Mouse (Mus musculus) kidney, postnatal 0 days (tissue): ENCODE data around the gene Syne1. TPM values are rescaled to one million over a fixed set of nuclear protein-coding genes. Genes with fewer than 3 reads are reported as not detected.
A peak's percentile ranks its signal among the peaks of the same experiment; 100 is the strongest.

Experiments
- ATAC-seq: fragments of 200-750 bp; cut with Nextera tagmentation; replicated peaks from 2 replicates; pipeline ENCODE4 v1.8.0; 2017; ENCODE audit warnings: low read depth, moderate number of reproducible peaks, moderate TSS enrichment, moderate library complexity; ENCODE audit not compliant: low FRiP score
- DNase-seq: peaks from one replicate; pipeline ENCODE4 v3.0.0-alpha.2; 2016; ENCODE audit warnings: low spot score
- H3K27ac ChIP-seq: fragments of 300-500 bp; sonication (generic); 2 replicates; pipeline ENCODE4 v1.5.1; 2014; ENCODE audit warnings: mild to moderate bottlenecking
- H3K27me3 ChIP-seq: fragments of 300-500 bp; sonication (generic); 2 replicates; pipeline ENCODE4 v1.6.1; 2014; ENCODE audit warnings: low read length, mixed read lengths; ENCODE audit not compliant: insufficient read depth
- H3K36me3 ChIP-seq: fragments of 300-500 bp; sonication (generic); 2 replicates; pipeline ENCODE4 v1.6.1; 2014; ENCODE audit warnings: low read length, mixed read lengths; ENCODE audit not compliant: insufficient read depth
- H3K4me1 ChIP-seq: fragments of 300-500 bp; sonication (generic); replicated peaks from 2 replicates; pipeline ENCODE4 v1.6.1; 2014; ENCODE audit warnings: antibody characterized with exemption, low read length, mixed read lengths; ENCODE audit not compliant: insufficient read depth
- H3K4me2 ChIP-seq: fragments of 300-500 bp; sonication (generic); 2 replicates; pipeline ENCODE4 v1.6.1; 2014; ENCODE audit warnings: mild to moderate bottlenecking, low read length, moderate library complexity, mixed read lengths
- H3K4me3 ChIP-seq: fragments of 300-500 bp; sonication (generic); replicated peaks from 2 replicates; pipeline ENCODE4 v1.5.1; 2014; ENCODE audit warnings: low read depth, low read length
- H3K9ac ChIP-seq: fragments of 300-500 bp; sonication (generic); 2 replicates; pipeline ENCODE4 v1.6.1; 2014; ENCODE audit warnings: low read depth, low read length
- H3K9me3 ChIP-seq: fragments of 300-500 bp; sonication (generic); replicated peaks from 2 replicates; pipeline ENCODE4 v1.6.1; 2016; ENCODE audit warnings: low read length, inconsistent platforms, mixed read lengths
- CTCF ChIP-seq: IDR thresholded peaks from 2 replicates; pipeline ENCODE4 v1.5.1; 2016; ENCODE audit warnings: antibody characterized with exemption, low read depth, mild to moderate bottlenecking, moderate library complexity
- WGBS: fragments of 180-500 bp; shearing (Covaris S2); extraction: QIAGEN DNeasy Blood & Tissue Kit; methylation state at CpG from one replicate; pipeline ENCODE4 v1.1.7; 2014; 5-methylcytosine and 5-hydroxymethylcytosine counted together
- polyA plus RNA-seq: library from polyadenylated mRNA; unstranded; fragments of >200 nt; fragmentation: Nextera tagmentation; extraction: Ambion mirVana; gene quantifications from 2 replicates; pipeline ENCODE4 v1.2.1, GENCODE M21; 2015

Gene Syne1
- polyA plus RNA-seq, 1 experiment from 2014 or later, result 5.2 TPM

DNA sequence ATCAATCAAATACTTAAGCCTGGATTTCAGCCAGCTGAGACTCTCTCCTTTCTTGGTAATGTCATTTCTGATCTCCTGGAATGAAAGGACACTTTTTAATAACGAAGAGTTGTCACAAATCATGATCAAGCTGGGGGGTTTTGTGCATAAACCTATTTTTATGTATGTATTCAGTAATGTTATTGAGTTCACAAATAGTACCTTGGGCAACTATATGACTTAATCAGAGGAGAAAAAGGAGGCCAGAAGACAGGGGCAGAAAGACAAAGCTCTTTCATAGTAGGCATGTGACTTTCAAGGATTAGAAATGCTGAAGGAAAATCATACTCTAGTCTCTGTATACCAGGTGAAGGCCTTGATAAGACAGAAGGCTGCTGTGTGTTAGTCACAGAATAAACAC lies 204.4 kb downstream of the Syne1 start:
- H3K4me3 ChIP-seq, result no peak overlapping the region
- H3K27me3 ChIP-seq, result no peaks in the 10 kb centered on the region
- TF ChIP-seq CTCF, result no peak
- no peaks in the 10 kb centered on the region for H3K36me3 ChIP-seq
- no peak overlapping the region for H3K4me2 ChIP-seq
- no peak overlapping the region for H3K27ac ChIP-seq
- no peaks in the 10 kb centered on the region for H3K4me1 ChIP-seq
- DNase-seq (no peak), ATAC-seq (no peak)
- H3K9me3 ChIP-seq, result no peaks in the 10 kb centered on the region
- WGBS, result 56% methylated on average over 1 of the region's 1 CpGs
- no peak overlapping the region for H3K9ac ChIP-seq

DNA sequence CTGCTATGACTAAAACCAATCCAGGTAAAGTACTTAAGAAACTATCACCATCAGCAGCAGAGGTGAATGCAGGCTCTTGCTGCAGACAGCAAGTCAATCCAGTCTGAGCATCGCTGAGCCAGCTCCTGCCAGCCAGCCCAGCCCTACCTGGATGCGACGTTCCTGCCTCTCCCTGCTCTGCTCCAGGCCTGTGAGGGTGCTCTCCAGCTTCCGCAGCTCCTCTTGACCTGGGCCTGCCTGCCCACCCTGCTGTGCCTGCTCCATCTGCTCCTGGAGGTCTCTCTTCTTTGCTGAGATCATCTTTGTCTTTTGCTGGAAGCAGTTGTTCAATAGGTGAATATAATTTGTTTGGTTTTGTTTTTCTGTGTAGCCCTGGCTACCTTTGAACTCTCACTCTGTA lies 208.1 kb downstream of the Syne1 start:
- ATAC-seq, result no peak

DNA sequence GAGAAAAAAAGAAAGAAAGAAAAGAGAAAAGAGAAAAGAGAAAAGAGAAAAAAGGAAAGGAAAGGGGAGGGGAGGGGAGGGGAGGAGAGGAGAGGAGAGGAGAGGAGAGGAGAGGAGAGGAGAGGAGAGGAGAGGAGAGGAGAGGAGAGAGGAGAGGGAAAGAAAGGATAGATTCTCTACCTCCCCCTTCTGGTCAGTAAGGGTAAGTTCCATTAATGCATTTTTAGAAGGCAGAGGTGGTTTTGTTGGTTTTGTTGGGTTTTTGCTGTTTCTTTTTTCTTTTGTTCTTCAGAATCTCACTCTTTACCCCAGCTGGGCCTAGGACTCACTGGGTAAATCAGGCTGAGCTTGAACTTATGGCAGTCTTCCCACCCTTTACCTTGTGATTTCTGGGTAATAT lies 214.9 kb downstream of the Syne1 start:
- H3K9me3 ChIP-seq, result no peaks in the 10 kb centered on the region
- H3K4me2 ChIP-seq, result no peak overlapping the region
- TF ChIP-seq CTCF, result peak; percentile 48; the same call in 1 of the 2 replicates
- no peak overlapping the region for H3K27ac ChIP-seq
- ATAC-seq (no peak), DNase-seq (peak; percentile 33)
- no peak overlapping the region for H3K4me3 ChIP-seq
- no peaks in the 10 kb centered on the region for H3K36me3 ChIP-seq
- H3K4me1 ChIP-seq, result no peaks in the 10 kb centered on the region
- no peak overlapping the region for H3K9ac ChIP-seq
- no peaks in the 10 kb centered on the region for H3K27me3 ChIP-seq

More for the DNA sequence above, 208.1 kb downstream of the Syne1 start:
- TF ChIP-seq CTCF, result no peak
- DNase-seq, result no peak
- no peaks in the 10 kb centered on the region for H3K27me3 ChIP-seq
- no peak overlapping the region for H3K4me2 ChIP-seq
- no peak overlapping the region for H3K9ac ChIP-seq
- no peaks in the 10 kb centered on the region for H3K4me1 ChIP-seq
- no peaks in the 10 kb centered on the region for H3K9me3 ChIP-seq
- H3K36me3 ChIP-seq, result no peaks in the 10 kb centered on the region
- no peak overlapping the region for H3K27ac ChIP-seq
- WGBS, result 62% methylated on average over 4 of the region's 4 CpGs
- H3K4me3 ChIP-seq, result no peak overlapping the region

DNA sequence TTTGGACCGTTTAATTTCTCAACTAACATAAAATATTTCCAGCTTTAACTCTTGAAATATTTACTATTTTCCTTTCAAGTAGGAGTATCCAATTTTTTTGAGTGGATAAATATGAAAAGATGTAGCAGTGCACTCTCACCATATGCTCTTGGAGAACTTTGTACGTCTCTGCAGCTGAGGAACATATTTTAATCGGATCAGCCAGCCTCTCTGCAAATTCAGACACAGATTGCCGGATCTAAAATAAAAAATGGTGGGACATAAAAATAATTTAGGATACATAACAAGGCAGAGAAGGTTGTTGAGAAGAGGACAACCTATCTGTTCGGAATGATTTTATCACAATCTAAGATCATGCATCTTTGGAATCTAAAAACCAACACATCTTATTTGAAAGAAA lies 218.5 kb downstream of the Syne1 start:
- Histone ChIP-seq H3K4me2 (no peak overlapping the region), H3K4me3 (no peak overlapping the region), H3K9ac (no peak overlapping the region), H3K36me3 (no peaks in the 10 kb centered on the region), H3K27me3 (no peaks in the 10 kb centered on the region), H3K9me3 (no peaks in the 10 kb centered on the region), H3K27ac (no peak overlapping the region), H3K4me1 (no peaks in the 10 kb centered on the region)
- no peak for DNase-seq
- ATAC-seq, result no peak
- WGBS, result 77% methylated on average over 5 of the region's 5 CpGs
- no peak for TF ChIP-seq CTCF

DNA sequence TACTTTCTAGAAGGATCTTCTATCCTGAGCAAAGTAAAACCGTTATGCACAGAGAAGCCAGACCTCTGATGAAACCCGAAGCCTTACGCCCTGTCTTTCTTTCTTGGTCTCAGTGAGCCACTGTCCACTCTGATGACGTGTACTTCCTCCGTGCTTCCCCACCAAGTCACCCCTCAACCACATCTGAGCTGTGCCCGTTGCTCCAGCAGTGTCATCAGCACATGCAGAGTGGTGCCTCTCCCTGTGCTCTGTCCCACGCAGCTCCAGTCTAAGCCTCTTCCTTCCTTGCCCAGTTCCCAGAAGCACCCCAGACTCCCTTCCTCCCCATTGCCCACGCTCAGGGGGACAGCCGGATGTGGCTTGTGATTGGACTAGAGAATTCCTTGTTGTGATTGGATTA lies 224.6 kb downstream of the Syne1 start:
- Histone ChIP-seq H3K9me3 (no peaks in the 10 kb centered on the region), H3K36me3 (no peaks in the 10 kb centered on the region), H3K4me1 (no peaks in the 10 kb centered on the region), H3K27ac (no peak overlapping the region), H3K27me3 (no peaks in the 10 kb centered on the region), H3K9ac (no peak overlapping the region), H3K4me3 (no peak overlapping the region), H3K4me2 (no peak overlapping the region)
- DNase-seq, result no peak
- 64% methylated on average over 9 of the region's 9 CpGs for WGBS
- TF ChIP-seq CTCF, result no peak
- no peak for ATAC-seq

DNA sequence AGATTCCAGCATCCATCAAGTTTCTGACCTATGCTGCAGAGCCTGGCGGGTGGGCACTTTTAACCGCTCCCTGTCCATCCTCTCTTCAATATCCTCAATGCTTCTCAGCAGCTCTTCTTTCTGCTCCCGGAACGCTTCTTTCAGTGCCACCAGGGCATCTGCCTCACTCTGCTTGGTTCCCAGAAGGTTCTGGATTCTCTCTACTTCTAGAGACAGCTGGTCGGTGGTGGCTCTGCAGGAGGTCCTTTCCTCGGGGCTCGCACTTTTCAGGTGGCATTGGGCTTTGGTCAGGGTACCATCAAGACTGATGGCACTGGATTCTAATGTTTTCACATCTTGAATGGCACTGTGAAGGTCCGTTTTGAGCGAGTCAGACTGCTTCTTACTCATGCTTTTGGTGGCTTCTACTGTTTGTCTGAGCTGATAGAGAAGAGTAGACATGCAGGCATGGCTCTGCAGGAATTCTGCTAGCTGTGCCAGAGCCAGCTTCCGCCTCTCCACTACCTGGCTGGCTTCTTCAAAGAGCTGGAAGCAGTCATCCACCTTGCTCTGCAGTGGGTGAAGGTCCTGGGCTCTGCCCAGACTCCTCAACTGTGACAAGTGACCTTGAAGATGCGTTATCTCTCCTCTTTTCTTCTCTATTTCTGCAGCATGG lies 227.4 kb downstream of the Syne1 start:
- Histone ChIP-seq H3K4me2 (no peak overlapping the region), H3K9ac (no peak overlapping the region), H3K27ac (no peak overlapping the region), H3K36me3 (no peaks in the 10 kb centered on the region), H3K4me3 (no peak overlapping the region), H3K9me3 (no peaks in the 10 kb centered on the region), H3K27me3 (no peaks in the 10 kb centered on the region), H3K4me1 (no peaks in the 10 kb centered on the region)
- no peak for ATAC-seq
- no peak for DNase-seq
- no peak for TF ChIP-seq CTCF
- WGBS, result 80% methylated on average over 11 of the region's 11 CpGs

DNA sequence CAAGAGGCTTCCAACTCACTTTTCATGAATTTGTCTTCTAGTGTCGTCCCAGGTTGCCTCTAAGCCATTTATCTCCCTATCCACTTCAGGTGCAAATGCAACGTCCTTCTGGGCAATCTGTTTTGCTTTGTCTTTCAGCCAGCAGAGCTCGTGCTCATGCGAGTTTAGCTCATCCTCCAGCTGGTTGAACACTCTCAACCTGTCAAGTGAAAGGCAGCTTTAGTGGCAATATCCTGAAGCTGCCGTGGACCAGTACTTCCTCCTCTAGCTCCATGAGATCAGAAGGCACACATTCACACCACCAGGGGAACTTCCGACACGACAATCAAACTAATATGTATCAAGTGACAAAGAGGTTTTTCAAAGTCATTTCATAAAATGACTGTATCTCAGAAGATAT lies 228.7 kb downstream of the Syne1 start:
- 23% methylated on average over 7 of the region's 7 CpGs for WGBS
- ATAC-seq (no peak), DNase-seq (no peak)
- Histone ChIP-seq H3K4me3 (no peak overlapping the region), H3K9me3 (no peaks in the 10 kb centered on the region), H3K27ac (no peak overlapping the region), H3K9ac (no peak overlapping the region), H3K27me3 (no peaks in the 10 kb centered on the region), H3K4me2 (no peak overlapping the region), H3K4me1 (no peaks in the 10 kb centered on the region), H3K36me3 (no peaks in the 10 kb centered on the region)
- no peak for TF ChIP-seq CTCF
